Mouse (Mus musculus) naive thymus-derived CD4-positive, alpha-beta T cell, adult 2 months (primary cell): Measurements from ENCODE around the gene Gm42372.
"Not testable (repeated sequence)": the region's sequence is repeated elsewhere in the genome, so short reads cannot be mapped to it uniquely, and the experiment has no call there.

Experiments
- DNase-seq: peaks from one replicate; pipeline ENCODE4 v3.0.0-alpha.2; 2011; ENCODE audit warnings: low read depth

The Gm42372 gene

DNA sequence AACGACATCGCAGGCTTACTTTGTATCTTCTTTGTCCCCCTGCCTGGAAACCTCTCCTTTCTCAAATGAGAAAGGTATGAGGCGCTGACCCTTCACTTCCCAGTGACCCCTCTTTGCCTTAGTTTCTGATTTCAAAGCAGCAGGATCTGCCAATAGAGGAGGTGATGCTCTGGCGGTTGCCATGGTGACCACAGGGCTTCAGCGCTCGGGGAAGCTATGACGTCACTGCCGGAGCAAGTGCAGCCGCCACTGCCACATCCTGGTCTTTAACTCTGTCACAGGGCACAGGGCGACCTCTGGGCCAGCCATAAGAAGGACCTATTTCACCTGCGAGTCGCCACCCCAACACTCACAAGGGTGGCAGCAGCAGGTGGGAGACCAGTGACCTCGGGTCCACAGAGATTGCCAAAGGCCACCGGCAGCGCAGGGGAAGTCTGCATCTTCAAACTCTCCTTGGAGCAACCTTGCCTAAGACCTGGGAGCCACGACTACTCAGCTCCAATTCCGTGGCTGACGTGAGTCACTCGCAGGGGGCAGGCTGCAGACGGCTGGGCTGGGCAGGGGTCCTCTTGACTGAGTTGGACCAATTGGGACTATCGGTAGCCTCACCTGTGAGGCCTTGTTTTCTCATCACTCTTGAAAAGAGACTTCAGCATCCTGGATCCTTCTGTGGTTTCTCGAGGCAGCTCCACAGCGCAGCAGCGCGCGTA is at the start of gene Gm42372:
TSS of gene Gm42372 (plus strand) at position 228 of the 710 bp plus-strand sequence.
- DNase-seq: peak; percentile 94

DNA sequence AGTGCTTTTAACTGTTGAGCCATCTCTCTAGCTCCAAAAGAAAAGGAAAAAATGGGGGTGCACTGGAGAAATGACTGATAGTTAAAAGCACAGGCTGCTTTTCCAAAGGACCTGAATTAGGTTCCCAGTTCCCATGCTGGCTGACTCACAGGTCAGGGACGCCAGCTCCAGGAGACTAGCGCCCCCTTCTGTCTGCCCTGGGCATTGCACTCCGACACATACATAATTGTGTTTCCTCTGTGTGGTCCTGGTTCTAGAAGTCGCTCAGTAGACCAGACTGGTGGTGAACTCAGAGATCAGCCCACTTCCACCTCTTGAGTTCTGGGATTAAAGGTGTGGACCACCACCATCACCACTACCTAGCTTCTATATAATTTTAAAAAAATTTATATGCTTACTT is 45.6 kb upstream of the Gm42372 start:
- DNase-seq: no peak

DNA sequence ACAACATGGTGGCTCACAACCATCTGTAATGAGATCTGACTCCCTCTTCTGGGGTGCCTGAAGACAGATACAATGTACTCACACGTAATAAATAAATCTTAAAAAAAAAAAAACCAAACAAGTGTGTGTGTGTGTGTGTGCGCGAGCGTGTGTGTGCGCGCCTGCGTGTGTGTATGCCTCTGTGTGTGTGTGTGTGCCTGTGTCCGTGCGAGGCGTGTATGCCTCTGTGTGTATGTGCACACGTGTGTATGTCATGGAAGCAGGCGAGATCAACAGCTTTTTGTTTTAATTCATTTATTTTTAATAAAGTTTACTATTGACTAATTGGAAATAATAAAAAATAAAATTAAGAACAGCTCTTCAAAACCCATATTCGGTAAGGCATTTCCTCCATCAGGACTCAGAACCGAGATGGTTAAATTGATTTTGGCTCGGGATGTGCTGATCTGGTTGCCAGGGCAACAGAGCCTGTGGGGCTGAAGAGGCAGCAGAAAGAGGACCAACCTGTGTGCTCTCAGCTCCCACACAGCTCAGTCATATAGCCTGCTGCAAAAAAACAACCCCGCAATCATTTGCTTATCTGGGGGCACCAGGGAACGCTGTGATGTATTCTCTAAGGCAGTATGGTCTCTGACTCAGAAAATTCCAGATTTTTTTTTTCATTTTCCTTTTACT is 44.6 kb upstream of the Gm42372 start:
- no peak for DNase-seq

DNA sequence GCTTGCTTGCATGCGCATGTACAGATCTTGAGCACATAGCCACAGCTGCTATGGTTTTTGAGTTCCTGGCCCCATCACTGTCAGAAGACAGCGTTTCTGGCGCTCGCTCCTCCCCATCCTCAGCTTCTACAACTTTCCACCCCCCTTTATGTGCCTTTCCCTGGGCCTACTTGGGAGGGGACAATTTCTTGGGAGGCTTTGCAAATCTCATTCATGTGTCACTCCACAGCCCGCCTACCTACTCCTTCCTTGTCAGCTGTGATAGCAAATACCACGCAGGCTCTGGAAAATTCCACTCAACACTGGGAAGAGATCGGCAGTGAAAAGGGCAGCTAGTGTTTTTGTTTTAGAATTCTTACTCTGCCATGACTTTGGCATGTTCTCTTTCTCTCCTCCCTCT is 42.6 kb upstream of the Gm42372 start:
- DNase-seq: no peak

DNA sequence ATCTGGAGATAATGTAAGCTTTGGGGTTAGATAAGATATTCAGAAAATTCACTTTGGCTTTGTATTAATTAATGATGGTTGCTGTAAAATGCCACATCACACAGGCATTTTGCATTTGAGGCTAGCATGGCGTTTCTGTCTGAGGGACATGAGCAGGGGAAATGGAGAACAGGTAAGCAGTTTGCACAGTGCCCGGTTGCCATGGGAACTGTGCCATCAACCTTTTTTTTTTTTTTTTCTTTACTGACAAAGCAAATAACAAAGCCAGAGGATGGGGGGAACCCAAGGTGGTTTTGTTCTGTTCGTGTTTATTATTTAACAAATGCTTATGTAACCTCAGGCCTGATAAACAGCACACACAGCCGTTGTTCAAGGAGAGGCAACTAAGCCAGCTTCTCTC is 40.0 kb upstream of the Gm42372 start:
- no peak for DNase-seq

DNA sequence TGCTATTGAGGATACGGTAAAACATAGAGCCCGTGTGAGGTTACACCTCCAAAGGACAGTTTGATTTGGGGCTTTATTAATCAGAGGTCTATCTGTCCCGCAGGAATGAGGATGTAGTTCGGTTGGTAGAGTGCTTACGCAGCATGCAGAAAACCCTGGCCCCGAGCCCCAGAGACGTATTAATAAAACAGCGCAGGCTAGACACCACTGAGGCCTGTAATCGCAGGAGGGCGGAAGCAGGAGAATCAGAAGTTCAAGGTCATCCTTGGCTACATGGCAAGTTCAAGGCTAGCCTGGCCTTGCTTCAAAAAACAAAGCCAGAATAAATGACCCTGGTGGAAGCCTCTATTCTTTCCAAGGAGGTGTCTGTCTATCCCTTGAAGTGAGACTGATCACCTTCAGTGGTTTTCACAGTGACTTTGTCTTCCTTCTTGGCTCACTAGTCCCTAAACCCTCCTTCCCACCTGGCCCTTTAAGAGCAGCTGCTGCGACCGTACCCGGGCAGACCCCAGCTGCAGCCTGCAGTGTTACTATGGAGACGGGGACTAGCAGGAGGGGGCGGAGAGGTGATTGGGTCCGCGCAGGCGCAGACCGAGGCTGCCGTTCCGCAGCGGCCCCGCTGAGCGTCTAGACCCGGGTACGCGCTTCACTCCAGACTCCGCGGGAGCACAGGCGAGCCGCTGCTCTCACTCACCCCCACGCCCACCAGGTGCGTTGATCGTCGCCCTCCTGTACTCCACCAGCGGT is 38.7 kb upstream of the Gm42372 start, which contains the start of gene Pnmal2:
TSS of gene Pnmal2 (plus strand) at position 622 of the 747 bp plus-strand sequence.
- DNase-seq: peak; percentile 71

DNA sequence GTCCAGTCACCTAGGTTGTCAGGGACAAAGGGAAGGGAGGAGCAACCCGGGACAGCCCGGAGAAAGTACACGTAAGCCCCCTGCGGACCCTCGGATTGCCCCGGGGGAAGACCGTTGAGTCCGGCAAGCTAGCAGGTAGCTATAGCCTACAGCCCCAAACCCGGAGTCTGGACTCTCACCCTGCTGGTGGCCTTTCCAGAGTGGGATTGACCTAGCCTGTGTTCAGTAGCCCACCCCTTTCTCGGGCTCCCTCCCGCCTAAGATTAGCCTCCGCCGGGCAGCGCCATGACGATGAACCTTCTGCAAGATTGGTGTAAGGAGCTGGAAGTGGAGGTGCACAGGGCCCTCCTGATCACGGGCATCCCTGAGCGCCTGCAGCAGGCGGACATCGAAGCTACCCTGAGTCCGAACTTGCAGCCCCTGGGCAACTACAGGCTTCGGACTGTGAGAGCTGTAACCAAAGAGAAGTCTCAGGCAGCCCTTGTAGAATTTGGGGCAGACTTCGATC is 38.0 kb upstream of the Gm42372 start:
- no peak for DNase-seq

DNA sequence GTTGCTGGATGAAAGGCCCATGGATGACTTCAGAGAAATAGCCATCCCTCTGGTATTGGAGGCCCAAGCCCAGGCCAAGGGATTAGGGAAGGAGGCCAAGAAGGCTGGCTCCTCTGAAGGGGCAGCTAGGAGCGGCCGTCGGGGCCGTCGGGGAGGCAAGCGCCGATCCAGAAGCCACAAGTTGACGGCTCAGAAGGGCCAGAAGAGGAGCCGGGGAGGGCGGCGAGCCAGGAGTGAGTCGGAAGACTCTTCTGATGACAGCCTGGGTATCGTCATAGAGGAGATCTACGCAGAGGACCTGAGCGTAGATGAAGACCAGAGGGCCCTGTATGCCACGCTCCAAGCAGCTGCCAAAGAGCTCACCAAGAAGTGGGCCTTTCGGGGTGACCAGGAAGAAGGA is 37.5 kb upstream of the Gm42372 start:
- DNase-seq: peak; percentile 33

DNA sequence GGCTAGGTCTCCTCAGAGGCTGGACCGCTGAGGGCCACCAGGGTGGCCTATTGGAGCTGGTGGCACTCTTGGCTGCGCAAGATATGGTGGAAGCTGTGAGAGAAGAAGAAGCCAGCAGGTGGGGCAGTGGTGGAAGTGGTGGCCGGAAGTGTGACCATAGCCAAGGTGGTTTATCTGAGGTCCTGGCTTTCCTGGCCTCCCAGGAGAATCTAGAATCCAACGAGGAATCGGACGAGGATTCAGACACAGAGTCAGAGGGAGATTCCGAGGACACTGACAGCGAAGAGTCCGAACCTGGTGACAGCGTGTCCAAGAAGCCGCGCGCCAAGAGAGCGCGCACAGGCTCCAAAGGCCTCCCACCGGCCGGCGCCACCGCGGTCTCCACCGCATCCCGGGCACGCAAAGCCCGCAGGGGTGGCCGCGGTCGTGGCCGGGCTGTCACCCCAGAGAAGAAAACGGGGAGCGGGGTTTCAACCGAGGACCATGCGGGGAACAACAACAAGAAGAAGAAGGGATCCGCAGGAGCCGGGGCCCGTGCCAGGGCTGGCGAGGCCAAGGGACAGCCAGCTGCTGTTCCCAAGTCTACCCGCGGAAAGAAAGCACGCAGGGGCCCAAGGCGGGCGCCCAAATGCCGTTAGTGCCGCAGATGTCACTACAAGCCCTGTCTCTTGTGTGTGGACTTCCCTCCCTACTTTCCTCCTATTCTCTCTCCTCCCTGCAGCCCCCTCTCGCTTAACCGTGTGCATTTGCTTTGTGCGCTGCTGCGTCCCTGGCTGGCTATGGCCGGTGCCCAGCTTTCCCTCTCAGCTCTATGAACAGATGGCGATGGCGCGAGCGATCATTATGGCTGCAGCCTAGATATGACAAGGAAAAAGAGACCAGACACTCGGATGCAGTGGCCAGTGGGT is 36.2 kb upstream of the Gm42372 start:
- peak; percentile 29 for DNase-seq

DNA sequence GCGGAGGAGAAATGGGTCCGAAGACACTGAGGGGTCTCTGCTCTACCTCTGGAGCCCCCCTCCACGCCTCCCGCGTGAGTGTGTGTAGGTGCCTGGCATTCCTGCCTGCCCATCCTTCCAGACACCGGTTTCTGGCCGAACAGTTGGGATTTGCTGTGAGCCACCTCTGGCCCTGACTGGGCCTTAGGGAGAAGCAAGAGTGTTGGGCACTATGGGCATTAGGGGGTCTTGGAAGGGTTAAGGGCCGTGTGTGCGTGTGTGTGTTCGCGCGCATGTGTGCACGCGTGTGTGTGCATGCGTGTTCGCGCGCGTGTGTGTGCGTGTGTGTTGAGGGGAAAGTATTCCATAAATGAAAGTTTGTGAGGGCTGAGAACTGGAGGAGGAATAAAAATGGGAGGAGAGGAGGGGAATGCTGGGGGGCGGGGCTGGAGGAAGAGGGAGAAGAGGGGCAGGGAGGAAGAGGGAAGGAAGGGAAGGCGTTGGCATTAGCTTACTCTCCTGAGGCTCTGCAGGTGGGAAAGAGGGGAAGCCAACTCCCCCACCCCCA is 35.5 kb upstream of the Gm42372 start:
- DNase-seq: no peak

DNA sequence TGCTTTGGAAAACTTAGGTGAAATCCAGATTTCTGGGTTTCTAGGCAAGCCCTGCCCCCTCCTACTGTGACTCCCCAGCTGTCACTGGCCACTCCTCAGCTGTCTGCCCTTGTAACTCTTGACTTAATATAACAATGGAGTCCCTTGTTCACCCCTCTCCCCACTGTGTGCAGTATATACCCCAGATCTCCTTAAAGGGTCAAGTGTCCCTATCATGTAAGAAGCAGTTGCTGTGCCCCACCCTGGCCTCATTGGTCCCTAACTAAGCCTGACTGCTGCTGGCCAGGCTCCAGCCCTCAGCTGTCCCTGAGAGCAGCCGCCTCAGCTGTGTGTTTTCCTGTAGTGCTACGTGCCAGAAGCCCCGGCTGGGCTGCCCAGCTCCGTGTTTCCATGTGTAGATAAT is 34.9 kb upstream of the Gm42372 start:
- DNase-seq: no peak

DNA sequence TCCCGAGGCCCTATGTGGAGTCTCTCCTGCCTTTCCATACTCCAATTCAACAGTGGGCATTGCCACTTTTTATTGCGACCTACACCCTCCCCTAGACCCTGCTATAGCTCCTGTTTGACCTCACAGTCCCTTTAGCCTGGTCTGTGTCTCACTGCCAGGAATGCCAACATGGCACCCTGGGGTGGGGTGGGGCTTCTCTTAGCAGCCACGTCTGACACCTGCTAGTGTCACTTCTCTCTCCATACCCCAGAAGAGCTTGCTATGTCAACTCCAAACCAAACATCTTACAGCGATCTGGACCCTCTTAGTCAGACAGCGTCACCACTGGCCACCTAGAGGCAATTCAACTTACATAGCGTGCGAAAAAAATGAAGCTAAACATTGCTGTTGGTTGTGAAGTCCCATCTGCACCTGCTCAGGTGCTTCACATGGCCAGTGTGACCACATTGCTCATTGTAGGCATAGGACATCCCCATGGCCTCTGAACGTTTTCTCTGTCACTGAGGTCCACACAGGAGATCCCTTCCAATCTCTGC is 33.9 kb upstream of the Gm42372 start:
- DNase-seq: no peak

DNA sequence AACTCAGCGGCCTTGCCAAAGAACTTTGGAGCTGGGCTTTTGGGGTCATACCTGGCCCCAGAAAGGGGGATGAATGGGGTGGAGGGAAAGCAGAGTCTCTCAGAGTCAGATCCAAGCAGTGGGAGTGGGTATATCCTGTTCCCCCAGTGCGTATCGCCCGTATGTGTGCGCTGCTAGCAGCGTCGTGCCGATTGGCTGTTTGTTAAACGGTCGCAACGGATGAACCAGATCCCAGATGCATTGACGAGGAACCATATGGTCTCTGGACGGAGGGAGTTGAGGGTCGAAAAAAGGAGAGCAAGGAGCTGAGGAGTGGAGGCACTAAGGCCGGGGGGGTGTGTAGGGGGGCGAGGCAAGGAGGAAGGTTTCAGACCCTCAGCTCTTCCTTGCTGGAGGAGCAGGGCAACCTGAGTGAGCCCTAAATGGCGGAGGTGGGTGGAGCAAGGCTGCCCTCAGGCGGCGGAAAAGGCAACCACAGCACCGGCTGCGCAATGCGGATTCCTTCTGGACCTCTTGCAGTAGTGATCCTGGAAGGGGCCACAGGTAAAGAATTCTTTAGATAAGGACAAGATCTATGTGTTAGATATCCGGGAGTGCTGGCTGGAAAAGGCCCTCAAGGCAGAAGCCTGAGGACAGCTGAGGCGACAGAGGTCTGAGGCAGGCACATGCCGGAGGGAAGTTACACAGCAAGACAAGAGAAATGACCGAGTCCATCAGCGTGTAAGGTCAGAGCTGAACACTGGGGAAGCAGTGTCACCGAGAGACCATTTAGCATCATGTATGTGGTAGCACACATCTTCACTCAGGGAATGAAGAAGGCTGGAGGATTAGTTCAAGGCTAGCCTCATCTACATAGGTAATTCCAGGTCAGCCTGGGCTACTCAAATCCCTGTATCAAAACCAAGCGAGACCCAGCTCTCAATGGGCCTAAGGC is 32.7 kb upstream of the Gm42372 start:
- peak; percentile 83 for DNase-seq

DNA sequence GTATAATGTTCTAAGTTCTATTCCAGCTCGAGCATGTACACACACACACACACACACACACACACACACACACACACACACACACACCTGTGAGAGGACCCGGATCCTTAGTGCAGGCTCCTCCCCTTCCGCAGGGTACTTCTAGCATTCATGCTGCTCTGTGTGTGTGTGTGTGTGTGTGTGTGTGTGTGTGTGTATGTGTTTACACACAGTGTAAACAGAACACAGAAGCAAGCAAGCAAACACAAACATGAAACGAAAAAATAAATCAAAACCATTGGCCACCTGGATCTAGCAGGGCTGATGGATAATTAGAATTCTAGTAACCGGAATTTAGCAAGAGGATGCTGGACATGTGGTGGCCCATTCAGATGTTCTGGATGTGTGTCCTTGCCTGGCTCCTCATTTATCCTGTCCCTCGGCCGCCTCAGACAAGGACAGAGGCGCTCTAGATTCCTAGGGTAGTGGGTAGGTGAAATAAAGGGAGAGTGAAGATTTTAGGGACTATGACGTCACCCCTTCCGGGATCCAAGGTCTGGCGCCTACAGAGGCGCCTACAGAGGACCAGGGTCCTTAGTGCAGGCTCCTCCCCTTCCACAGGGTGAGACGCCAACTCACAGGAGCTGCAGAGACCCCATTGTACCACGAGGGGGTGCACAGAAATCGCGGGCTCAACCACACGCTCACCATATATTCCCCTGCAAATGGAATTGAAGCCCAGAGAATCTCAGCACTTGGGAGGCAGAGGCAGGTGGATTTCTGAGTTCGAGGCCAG is 31.8 kb upstream of the Gm42372 start:
- peak; percentile 91 for DNase-seq

DNA sequence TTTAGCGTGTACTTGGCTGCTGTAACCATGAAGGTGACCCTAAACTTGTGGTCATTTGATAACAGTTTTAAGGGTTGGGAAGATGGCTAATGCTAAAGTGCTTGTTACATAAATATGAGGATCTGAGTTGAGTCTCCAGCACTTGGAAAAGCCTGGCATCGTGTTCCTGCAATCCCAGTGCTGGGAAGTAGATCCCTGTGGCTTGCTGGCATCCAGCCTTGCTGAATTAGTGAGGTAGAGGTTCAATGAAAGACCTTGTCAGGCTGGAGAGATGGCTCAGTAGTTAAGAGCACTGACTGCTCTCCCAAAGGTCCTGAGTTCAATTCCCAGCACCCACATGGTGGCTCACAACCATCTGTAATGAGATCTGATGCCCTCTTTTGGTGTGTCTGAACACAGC is 29.1 kb upstream of the Gm42372 start:
- DNase-seq: not testable (repeated sequence)

DNA sequence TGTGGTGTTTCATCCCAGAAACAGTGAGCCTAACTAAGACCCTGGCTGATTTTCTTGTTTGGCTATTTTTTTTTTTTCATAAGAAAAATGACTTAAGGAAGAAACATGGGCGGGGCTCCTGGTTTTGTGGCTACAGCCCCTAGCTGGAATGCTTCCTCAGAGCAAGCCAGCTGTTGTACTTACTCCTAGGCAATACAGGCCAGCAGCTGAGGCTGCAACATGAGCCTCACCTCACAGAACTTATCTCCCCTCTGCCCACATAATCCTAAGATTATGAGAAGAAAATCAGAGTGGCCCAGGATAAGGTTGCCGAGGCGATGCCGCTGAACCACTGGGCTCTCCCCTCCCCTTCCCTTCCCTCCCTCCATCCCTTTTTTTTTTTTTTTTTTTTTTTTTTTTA is 27.2 kb upstream of the Gm42372 start:
- no peak for DNase-seq

DNA sequence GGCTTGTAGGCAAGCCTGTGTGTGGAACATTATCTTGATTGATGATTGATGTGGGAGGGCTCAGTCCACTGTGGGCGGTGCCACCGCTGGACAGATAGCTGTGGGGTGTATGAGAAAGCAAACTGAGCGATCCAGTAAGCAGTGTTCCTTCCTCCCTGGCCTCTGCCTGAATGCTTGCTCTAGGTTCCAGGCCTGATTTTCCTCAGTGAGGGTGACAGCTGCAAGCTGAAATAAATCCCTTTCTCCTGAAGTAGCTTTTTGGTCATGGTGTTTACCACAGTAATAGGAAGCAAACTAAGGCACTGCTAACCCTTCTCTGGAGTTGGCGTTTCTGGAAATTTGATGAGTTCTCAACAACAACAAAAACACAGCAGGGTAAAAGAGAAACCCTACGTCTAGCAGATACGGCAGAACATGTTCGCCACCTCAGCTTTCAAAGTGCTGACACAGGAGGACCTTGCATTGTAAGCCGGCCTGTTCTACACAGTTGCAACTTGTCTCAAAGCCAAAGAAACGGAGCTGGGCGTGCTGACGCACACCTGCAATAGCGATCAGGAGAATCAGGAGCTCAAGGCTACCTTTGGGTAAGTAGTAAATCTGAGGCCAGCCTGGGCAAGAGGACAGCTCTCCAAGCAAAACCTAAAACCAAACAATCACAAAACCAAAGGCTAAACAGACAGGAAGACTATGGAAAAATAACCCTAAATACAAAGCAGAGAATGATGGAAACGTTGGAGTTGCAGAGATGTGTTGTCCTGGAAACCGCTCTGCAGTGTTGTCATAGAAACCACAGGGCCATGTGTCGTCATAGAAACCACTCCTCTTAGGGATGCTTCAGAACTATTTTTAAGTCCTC is 26.2 kb upstream of the Gm42372 start:
- DNase-seq: no peak

DNA sequence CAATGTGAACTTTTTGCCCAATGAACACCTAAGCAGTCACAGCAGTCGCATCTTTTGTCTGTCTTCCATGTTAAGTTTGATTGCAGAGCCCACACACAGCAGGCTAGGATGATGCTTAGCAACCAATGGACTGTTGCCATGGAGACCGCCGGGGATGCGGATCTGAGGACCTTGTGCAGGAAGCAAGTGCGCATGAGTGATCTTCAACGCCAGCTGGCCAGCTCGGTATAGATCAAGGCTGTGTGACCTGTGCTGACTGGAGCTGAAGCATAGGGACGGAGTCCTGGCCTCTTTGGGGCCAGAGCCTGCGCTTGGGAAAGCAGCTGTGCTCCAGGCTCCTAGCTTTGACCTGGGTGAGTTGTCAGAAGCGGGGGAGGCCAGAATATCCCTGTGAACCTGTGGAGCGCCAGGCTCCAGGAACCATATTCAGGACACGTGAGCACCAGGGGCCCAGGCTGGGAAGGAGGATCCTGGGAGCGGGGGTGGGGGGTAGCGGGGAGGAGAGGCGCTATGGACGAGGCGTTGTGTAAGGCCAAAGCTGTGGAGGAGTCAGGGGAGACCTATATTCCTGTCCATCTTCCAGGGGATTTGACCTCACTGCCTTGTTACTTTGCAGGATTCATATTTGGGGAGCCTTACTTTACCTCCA is 23.2 kb upstream of the Gm42372 start, which contains the start of gene Pnmal1:
TSS of gene Pnmal1 (plus strand) at position 141 of the 649 bp plus-strand sequence.
- DNase-seq: no peak
